10 mouse cellular contexts compared by ENCODE assay signal in genomic region chr9:67077658-67078319, GRCm38 (mm10). TPM values are rescaled to one million over a fixed set of nuclear protein-coding genes. Genes with fewer than 3 reads are reported as not detected.
DNase-seq lines count a peak whose midpoint lies in the region; ATAC-seq and TF ChIP-seq lines count a peak whose summit lies in the region.
"Had no signal": no experiment of that assay in that cellular context is flagged by ENCODE, and none has a peak within 500 bp of the region (broad histone marks: within the 10 kb centered on the region; RNA-seq: fewer than 3 reads in every experiment).

No protein-coding gene starts in this region.

- peak; percentile 47; the same call in 1 of the 2 replicates for ATAC-seq in heart, embryonic 15.5 days (replicated peaks; ENCODE audit: insufficient number of reproducible peaks, insufficient read depth, low FRiP score, low read depth)
- ATAC-seq in embryonic facial prominence, embryonic 12.5 days (ENCODE audit: insufficient number of reproducible peaks, insufficient read depth, low FRiP score, low TSS enrichment): 0 out of 2 replicates have a peak, but pooled peaks have one; percentile 16
- peak; percentile 91 for ATAC-seq in kidney, postnatal 0 days (replicated peaks; ENCODE audit: low FRiP score, low read depth)
- ATAC-seq in stomach, embryonic 14.5 days (ENCODE audit: insufficient number of reproducible peaks, insufficient read depth, low FRiP score, low read depth): peak; percentile 90
- ATAC-seq in midbrain, embryonic 16.5 days: no peak

- H3K9ac ChIP-seq in heart, embryonic 15.5 days: no peak overlapping the region
- H3K9ac ChIP-seq in embryonic facial prominence, embryonic 12.5 days: no peak overlapping the region
- H3K9ac ChIP-seq in kidney, postnatal 0 days (ENCODE audit: low read depth, low read length): no peak overlapping the region
- H3K9ac ChIP-seq in stomach, embryonic 14.5 days (replicated peaks; ENCODE audit: low read depth, low read length): no peak overlapping the region
- no peak overlapping the region for H3K9ac ChIP-seq in midbrain, embryonic 16.5 days (ENCODE audit: low read depth, low read length)
- H3K9ac ChIP-seq: neural tube, embryonic 12.5 days had no signal

- H3K36me3 ChIP-seq in heart, embryonic 15.5 days: no peaks in the 10 kb centered on the region
- no peaks in the 10 kb centered on the region for H3K36me3 ChIP-seq in embryonic facial prominence, embryonic 12.5 days
- H3K36me3 ChIP-seq in kidney, postnatal 0 days (ENCODE audit: insufficient read depth, low read length): no peaks in the 10 kb centered on the region
- no peaks in the 10 kb centered on the region for H3K36me3 ChIP-seq in stomach, embryonic 14.5 days (ENCODE audit: control insufficient read depth, insufficient read depth, low read length)
- H3K36me3 ChIP-seq in midbrain, embryonic 16.5 days (ENCODE audit: control insufficient read depth, insufficient read depth, low read length): no peaks in the 10 kb centered on the region
- H3K36me3 ChIP-seq: neural tube, embryonic 12.5 days had no signal

- DNase-seq in heart, postnatal 36 days: no peak
- peak; percentile 89 for DNase-seq in kidney, postnatal 0 days (ENCODE audit: low spot score)
- DNase-seq in right cerebral cortex, postnatal 4 days: no peak
- DNase-seq in layer of hippocampus, postnatal 36 days: no peak
- DNase-seq: cerebellum, postnatal 36 days had no signal

- H3K27me3 ChIP-seq in heart, embryonic 15.5 days: no peaks in the 10 kb centered on the region
- no peaks in the 10 kb centered on the region for H3K27me3 ChIP-seq in embryonic facial prominence, embryonic 12.5 days
- H3K27me3 ChIP-seq in kidney, postnatal 0 days (ENCODE audit: insufficient read depth, low read length): no peaks in the 10 kb centered on the region
- no peaks in the 10 kb centered on the region for H3K27me3 ChIP-seq in stomach, embryonic 14.5 days (ENCODE audit: control insufficient read depth, insufficient read depth, low read length)
- H3K27me3 ChIP-seq in midbrain, embryonic 16.5 days (ENCODE audit: control insufficient read depth, insufficient read depth, low read depth, low read length): no peaks in the 10 kb centered on the region
- H3K27me3 ChIP-seq: neural tube, embryonic 12.5 days had no signal

- no peak overlapping the region for H3K4me3 ChIP-seq in heart, embryonic 15.5 days
- H3K4me3 ChIP-seq in embryonic facial prominence, embryonic 12.5 days: no peak overlapping the region
- H3K4me3 ChIP-seq in kidney, postnatal 0 days (replicated peaks; ENCODE audit: low read depth, low read length): no peak overlapping the region
- H3K4me3 ChIP-seq in stomach, embryonic 14.5 days (ENCODE audit: low read depth, low read length): no peak overlapping the region
- H3K4me3 ChIP-seq in midbrain, embryonic 16.5 days (ENCODE audit: low read depth, low read length): no peak overlapping the region
- H3K4me3 ChIP-seq: neural tube, embryonic 12.5 days had no signal

- peak overlapping the region; percentile 23 for H3K4me2 ChIP-seq in heart, embryonic 15.5 days
- no peak overlapping the region for H3K4me2 ChIP-seq in embryonic facial prominence, embryonic 12.5 days (replicated peaks)
- no peak overlapping the region for H3K4me2 ChIP-seq in kidney, postnatal 0 days (ENCODE audit: low read length)
- H3K4me2 ChIP-seq in stomach, embryonic 14.5 days (replicated peaks; ENCODE audit: low read depth, low read length): no peak overlapping the region
- H3K4me2 ChIP-seq in midbrain, embryonic 16.5 days (ENCODE audit: low read length): no peak overlapping the region
- H3K4me2 ChIP-seq: neural tube, embryonic 12.5 days had no signal

- peak overlapping the region; percentile 46; the same call in 1 of the 2 replicates for H3K27ac ChIP-seq in heart, embryonic 15.5 days
- H3K27ac ChIP-seq in embryonic facial prominence, embryonic 12.5 days: peak overlapping the region; percentile 55
- H3K27ac ChIP-seq in kidney, postnatal 0 days: peak overlapping the region; percentile 85
- peak overlapping the region; percentile 88 for H3K27ac ChIP-seq in stomach, embryonic 14.5 days (ENCODE audit: low read length)
- no peak overlapping the region for H3K27ac ChIP-seq in midbrain, embryonic 16.5 days (ENCODE audit: low read length)
- H3K27ac ChIP-seq: neural tube, embryonic 12.5 days had no signal

- peaks cover 24% of the 10 kb centered on the region for H3K4me1 ChIP-seq in heart, embryonic 15.5 days (replicated peaks)
- peaks cover 22% of the 10 kb centered on the region for H3K4me1 ChIP-seq in embryonic facial prominence, embryonic 12.5 days
- H3K4me1 ChIP-seq in kidney, postnatal 0 days (replicated peaks; ENCODE audit: insufficient read depth, low read length): no peaks in the 10 kb centered on the region
- peaks cover 18% of the 10 kb centered on the region; the same call in 1 of the 2 replicates for H3K4me1 ChIP-seq in stomach, embryonic 14.5 days (ENCODE audit: control insufficient read depth, insufficient read depth, low read length)
- H3K4me1 ChIP-seq in midbrain, embryonic 16.5 days (ENCODE audit: control insufficient read depth, insufficient read depth, low read length): no peaks in the 10 kb centered on the region
- H3K4me1 ChIP-seq: neural tube, embryonic 12.5 days had no signal

- whole genome bisulfite sequencing in heart, embryonic 15.5 days: 15% methylated on average over 8 of the region's 8 CpGs
- 24% methylated on average over 8 of the region's 8 CpGs for WGBS in embryonic facial prominence, embryonic 12.5 days
- 17% methylated on average over 8 of the region's 8 CpGs for WGBS in kidney, postnatal 0 days
- 17% methylated on average over 8 of the region's 8 CpGs for WGBS in stomach, embryonic 14.5 days
- WGBS in midbrain, embryonic 16.5 days: 28% methylated on average over 8 of the region's 8 CpGs

- intact Hi-C loops in heart, postnatal 36 days (cut with DNase I): no loop called here

- no peak; the same call in 1 of the 2 replicates for TF ChIP-seq CTCF in kidney, postnatal 0 days (IDR thresholded peaks at IDR 0.05; ENCODE audit: low read depth)

- H3K9me3 ChIP-seq in heart, embryonic 15.5 days (replicated peaks): no peaks in the 10 kb centered on the region
- H3K9me3 ChIP-seq in embryonic facial prominence, embryonic 12.5 days: no peaks in the 10 kb centered on the region
- H3K9me3 ChIP-seq in kidney, postnatal 0 days (replicated peaks; ENCODE audit: low read length): no peaks in the 10 kb centered on the region
- H3K9me3 ChIP-seq in stomach, embryonic 14.5 days (ENCODE audit: control insufficient read depth, low read depth, low read length): no peaks in the 10 kb centered on the region
- H3K9me3 ChIP-seq in midbrain, embryonic 16.5 days (replicated peaks; ENCODE audit: control insufficient read depth, low read length, poor library complexity, severe bottlenecking): no peaks in the 10 kb centered on the region
- H3K9me3 ChIP-seq: neural tube, embryonic 12.5 days had no signal

RNA-seq across cellular contexts. Expression of gene Tpm1, which starts 28.6 kb away (rescaled TPM):
- 3,993 and 5,392 TPM in 2 replicates for polyA plus RNA-seq in heart, embryonic 15.5 days (2015; fragmentation: Nextera tagmentation; extraction: Ambion mirVana)
- total RNA-seq in heart, postnatal 36 days (2021): over 10,000 TPM; 11,452 to 11,878 TPM
- polyA plus RNA-seq in embryonic facial prominence, embryonic 12.5 days (2016; fragmentation: Nextera tagmentation; extraction: Ambion mirVana): 673 and 801 TPM in 2 replicates
- 577 and 637 TPM in 2 replicates for polyA plus RNA-seq in kidney, postnatal 0 days (2015; fragmentation: Nextera tagmentation; extraction: Ambion mirVana)
- 1,242 and 1,294 TPM in 2 replicates for polyA plus RNA-seq in stomach, embryonic 14.5 days (2014; fragmentation: Nextera tagmentation; extraction: Ambion mirVana)
- polyA plus RNA-seq in midbrain, embryonic 16.5 days (2015; fragmentation: Nextera tagmentation; extraction: Ambion mirVana): 156 and 159 TPM in 2 replicates
- 100 to 1,000 TPM; 219 to 236 TPM for total RNA-seq in layer of hippocampus, postnatal 36 days (2021)
